Mouse (Mus musculus): ENCODE measurements around the gene Aspdh. TPM values are rescaled to one million over a fixed set of nuclear protein-coding genes. Genes with fewer than 3 reads are reported as not detected.

Aspdh gene
- total and polyA plus RNA-seq, 2 experiments from 2014 or later: 3.1 to 15.5 TPM

- ATAC-seq (no peak), DNase-seq (ENCODE audit: low spot score) (peak; percentile 7)
- H3K4me1 ChIP-seq (ENCODE audit: insufficient read depth, low read length): peaks cover 11% of the 10 kb centered on the region; the same call in 1 of the 2 replicates
- H3K27me3 ChIP-seq (ENCODE audit: insufficient read depth, low read length): no peaks in the 10 kb centered on the region
- WGBS: 71% methylated on average over 57 of the region's 57 CpGs
- no peak for TF ChIP-seq CTCF (IDR thresholded peaks at IDR 0.05; ENCODE audit: low read depth)
- no peak overlapping the region for H3K9ac ChIP-seq (replicated peaks; ENCODE audit: low read length)
- H3K4me2 ChIP-seq (ENCODE audit: low read depth, low read length): no peak overlapping the region
- no peaks in the 10 kb centered on the region for H3K9me3 ChIP-seq (ENCODE audit: low read length)
- H3K36me3 ChIP-seq (ENCODE audit: insufficient read depth, low read length): peaks cover 48% of the 10 kb centered on the region
- H3K4me3 ChIP-seq (ENCODE audit: low read length): no peak overlapping the region
- 0 out of 2 replicates have a peak overlapping the region, but pooled peaks have one; percentile 36 for H3K27ac ChIP-seq
Observed at GRCm38 (mm10) chr7:44461503-44462217, 3.5 kb upstream of the Aspdh start.

GRCm38 (mm10) chr7:44462218-44463055, 2.8 kb upstream of the Aspdh start:
- peak overlapping the region; percentile 36 for H3K27ac ChIP-seq
- peaks cover 15% of the 10 kb centered on the region for H3K4me1 ChIP-seq (ENCODE audit: insufficient read depth, low read length)
- WGBS: 35% methylated on average over 73 of the region's 77 CpGs
- H3K9me3 ChIP-seq (ENCODE audit: low read length): no peaks in the 10 kb centered on the region
- H3K4me3 ChIP-seq (ENCODE audit: low read length): no peak overlapping the region
- peak; percentile 46 for TF ChIP-seq CTCF (IDR thresholded peaks at IDR 0.05; ENCODE audit: low read depth)
- no peak overlapping the region for H3K4me2 ChIP-seq (ENCODE audit: low read depth, low read length)
- peaks cover 42% of the 10 kb centered on the region for H3K36me3 ChIP-seq (ENCODE audit: insufficient read depth, low read length)
- ATAC-seq (no peak), DNase-seq (ENCODE audit: low spot score) (peak; percentile 70)
- no peak overlapping the region; the same call in 1 of the 2 replicates for H3K9ac ChIP-seq (replicated peaks; ENCODE audit: low read length)
- no peaks in the 10 kb centered on the region for H3K27me3 ChIP-seq (ENCODE audit: insufficient read depth, low read length)

GRCm38 (mm10) chr7:44463056-44463425, 2.1 kb upstream of the Aspdh start:
- no peak for TF ChIP-seq CTCF (IDR thresholded peaks at IDR 0.05; ENCODE audit: low read depth)
- no peak for DNase-seq (ENCODE audit: low spot score)
- no peak overlapping the region for H3K4me2 ChIP-seq (ENCODE audit: low read depth, low read length)
- H3K4me3 ChIP-seq (ENCODE audit: low read length): no peak overlapping the region
- peak overlapping the region; percentile 89; the same call in 1 of the 2 replicates for H3K27ac ChIP-seq
- ATAC-seq: no peak
- 41% methylated on average over 8 of the region's 8 CpGs for WGBS
- peaks cover 42% of the 10 kb centered on the region for H3K36me3 ChIP-seq (ENCODE audit: insufficient read depth, low read length)
- H3K4me1 ChIP-seq (ENCODE audit: insufficient read depth, low read length): peaks cover 16% of the 10 kb centered on the region
- H3K27me3 ChIP-seq (ENCODE audit: insufficient read depth, low read length): no peaks in the 10 kb centered on the region
- H3K9ac ChIP-seq (replicated peaks; ENCODE audit: low read length): no peak overlapping the region; the same call in 1 of the 2 replicates
- no peaks in the 10 kb centered on the region for H3K9me3 ChIP-seq (ENCODE audit: low read length)

- Histone ChIP-seq H3K27ac (peak overlapping the region; percentile 89), H3K4me2 (ENCODE audit: low read depth, low read length) (no peak overlapping the region), H3K9me3 (ENCODE audit: low read length) (no peaks in the 10 kb centered on the region), H3K36me3 (ENCODE audit: insufficient read depth, low read length) (peaks cover 42% of the 10 kb centered on the region), H3K4me3 (ENCODE audit: low read length) (no peak overlapping the region), H3K9ac (replicated peaks; ENCODE audit: low read length) (no peak overlapping the region), H3K4me1 (ENCODE audit: insufficient read depth, low read length) (peaks cover 21% of the 10 kb centered on the region), H3K27me3 (ENCODE audit: insufficient read depth, low read length) (no peaks in the 10 kb centered on the region)
- no peak for TF ChIP-seq CTCF (IDR thresholded peaks at IDR 0.05; ENCODE audit: low read depth)
- DNase-seq (ENCODE audit: low spot score) (peak; percentile 13), ATAC-seq (no peak)
- 78% methylated on average over 10 of the region's 10 CpGs for WGBS
Observed at GRCm38 (mm10) chr7:44463556-44464225, 1.5 kb upstream of the Aspdh start.

- whole genome bisulfite sequencing: 6% methylated on average over 4 of the region's 4 CpGs
- Histone ChIP-seq H3K27me3 (ENCODE audit: insufficient read depth, low read length) (no peaks in the 10 kb centered on the region), H3K36me3 (ENCODE audit: insufficient read depth, low read length) (peaks cover 34% of the 10 kb centered on the region), H3K9me3 (ENCODE audit: low read length) (no peaks in the 10 kb centered on the region), H3K27ac (peak overlapping the region; percentile 89), H3K4me3 (ENCODE audit: low read length) (no peak overlapping the region), H3K4me2 (ENCODE audit: low read depth, low read length) (no peak overlapping the region), H3K9ac (replicated peaks; ENCODE audit: low read length) (0 out of 2 replicates have a peak overlapping the region, but pooled peaks have one; percentile 21), H3K4me1 (ENCODE audit: insufficient read depth, low read length) (peaks cover 29% of the 10 kb centered on the region)
- TF ChIP-seq CTCF (IDR thresholded peaks at IDR 0.05; ENCODE audit: low read depth): no peak
- DNase-seq (ENCODE audit: low spot score) (peak; percentile 94), ATAC-seq (peak; percentile 18)
Observed at GRCm38 (mm10) chr7:44464511-44464910, 680 bp upstream of the Aspdh start.
